Mouse (Mus musculus) hematopoietic stem cell, adult 5-6 weeks (primary cell): ENCODE results near the gene Krt88. TPM values are rescaled to one million over a fixed set of nuclear protein-coding genes. Genes with fewer than 3 reads are reported as not detected.
A peak's percentile ranks its signal among the peaks of the same experiment; 100 is the strongest.

ENCODE experiments used
- ATAC-seq, 2 experiments: fragments of 125-278 bp in 1 of 2; replicated peaks in 1 of 2; 2 replicates each; pipeline ENCODE4 v1.8.0; 2016 to 2017; ENCODE audit warnings: inconsistent platforms in 2 of 2, mild to moderate bottlenecking in 2 of 2, moderate number of reproducible peaks in 2 of 2, low read depth in 1 of 2, moderate TSS enrichment in 1 of 2; ENCODE audit not compliant: low FRiP score in 2 of 2, poor library complexity in 2 of 2, severe bottlenecking in 2 of 2, insufficient read depth in 1 of 2, low TSS enrichment in 1 of 2
- total RNA-seq: library from RNA; stranded (forward); fragments of 172-1452, 232-1000 nt; gene quantifications from 2 replicates; pipeline ENCODE4 v1.2.3, GENCODE M21; 2017

The Krt88 gene
- total RNA-seq = not detected in 2 replicates

DNA sequence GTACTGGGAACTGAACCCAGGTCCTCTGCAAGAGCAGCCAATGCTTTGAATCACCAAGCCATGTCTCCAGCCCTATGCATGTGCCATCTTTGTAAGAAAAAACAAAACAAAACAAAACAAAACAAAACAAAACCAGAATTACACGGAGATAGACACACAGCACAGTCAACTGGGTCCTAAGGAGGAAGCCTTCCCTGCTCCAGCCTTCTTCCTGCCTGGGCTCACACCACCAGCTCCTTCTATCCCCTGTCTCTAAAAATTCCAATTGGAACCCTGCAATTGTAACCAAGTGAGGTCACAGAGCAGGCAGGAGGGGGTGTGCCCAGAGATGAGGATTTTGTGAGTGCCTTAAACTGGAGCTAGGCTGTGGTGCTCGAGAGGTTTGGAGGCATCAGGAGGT is at the start of gene Krt88:
Gene Krt88, plus strand, starts transcription at position 301 of the 400 bp plus-strand sequence.
- ATAC-seq = no peak

DNA sequence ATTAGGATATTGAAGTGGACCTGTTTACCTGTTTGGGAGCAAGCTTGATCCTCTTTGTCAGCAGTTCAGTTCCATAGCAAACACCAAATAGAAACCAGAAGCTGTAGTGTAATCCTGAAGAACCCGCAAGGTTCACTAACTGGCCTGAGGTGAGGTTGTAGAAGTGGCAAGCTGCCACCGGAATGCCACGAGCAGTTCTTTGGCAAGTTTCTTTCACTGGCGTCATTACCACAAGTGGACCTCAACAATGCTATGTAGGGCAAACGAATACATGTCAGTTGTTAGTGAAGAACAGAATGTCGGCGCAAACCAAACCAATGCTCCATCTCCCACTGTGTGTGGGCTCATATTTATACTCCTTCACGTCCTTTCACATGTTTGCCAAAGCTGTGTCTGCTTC is 49.3 kb upstream of the Krt88 start:
- peak in 1 of 2 experiments; percentile 10; a peak in 1 of 4 replicates for ATAC-seq

DNA sequence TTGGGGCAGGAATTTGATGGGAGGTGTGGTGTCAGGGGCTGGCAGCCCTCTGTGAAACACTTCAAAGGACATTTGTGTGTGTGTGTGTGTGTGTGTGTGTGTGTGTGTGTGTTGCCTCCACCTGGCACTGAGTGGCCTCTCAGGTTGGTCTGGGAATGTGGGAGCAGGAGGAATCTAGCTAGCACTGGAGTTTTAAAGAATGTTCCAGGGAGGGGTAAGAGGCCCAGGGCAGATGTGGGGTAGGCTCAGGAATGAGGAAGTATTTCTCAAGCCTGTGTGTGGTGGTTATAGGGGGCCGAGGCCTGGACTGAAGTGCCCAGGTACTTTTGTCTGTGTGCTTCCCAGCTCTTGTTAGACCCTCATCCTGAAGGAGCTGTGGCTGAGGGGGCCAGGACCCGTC is 36.8 kb upstream of the Krt88 start, which contains the start of gene Krt7:
Gene Krt7, plus strand, starts transcription at position 269 of the 400 bp plus-strand sequence.
- peak; percentile 74 to 80 for ATAC-seq

DNA sequence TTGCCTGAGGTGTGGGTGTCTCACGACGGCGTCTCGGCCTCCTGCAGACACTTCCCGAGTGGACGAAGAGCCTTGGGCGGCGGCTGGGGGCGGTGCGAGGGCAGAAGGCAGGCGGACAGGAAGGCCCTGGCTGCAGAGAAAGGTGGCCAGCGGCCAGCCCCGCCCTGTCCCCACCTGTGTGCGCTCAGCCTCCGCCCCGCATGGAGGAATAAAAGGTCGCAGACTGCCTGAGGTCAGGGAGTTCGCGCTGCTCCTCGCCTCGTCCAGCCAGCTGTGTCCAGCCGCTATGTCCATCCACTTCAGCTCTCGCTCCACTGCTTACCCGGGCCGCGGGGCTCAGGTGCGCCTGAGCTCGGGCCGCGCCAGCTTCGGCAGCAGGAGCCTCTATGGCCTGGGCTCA is 35.4 kb upstream of the Krt88 start:
- ATAC-seq = no peak

DNA sequence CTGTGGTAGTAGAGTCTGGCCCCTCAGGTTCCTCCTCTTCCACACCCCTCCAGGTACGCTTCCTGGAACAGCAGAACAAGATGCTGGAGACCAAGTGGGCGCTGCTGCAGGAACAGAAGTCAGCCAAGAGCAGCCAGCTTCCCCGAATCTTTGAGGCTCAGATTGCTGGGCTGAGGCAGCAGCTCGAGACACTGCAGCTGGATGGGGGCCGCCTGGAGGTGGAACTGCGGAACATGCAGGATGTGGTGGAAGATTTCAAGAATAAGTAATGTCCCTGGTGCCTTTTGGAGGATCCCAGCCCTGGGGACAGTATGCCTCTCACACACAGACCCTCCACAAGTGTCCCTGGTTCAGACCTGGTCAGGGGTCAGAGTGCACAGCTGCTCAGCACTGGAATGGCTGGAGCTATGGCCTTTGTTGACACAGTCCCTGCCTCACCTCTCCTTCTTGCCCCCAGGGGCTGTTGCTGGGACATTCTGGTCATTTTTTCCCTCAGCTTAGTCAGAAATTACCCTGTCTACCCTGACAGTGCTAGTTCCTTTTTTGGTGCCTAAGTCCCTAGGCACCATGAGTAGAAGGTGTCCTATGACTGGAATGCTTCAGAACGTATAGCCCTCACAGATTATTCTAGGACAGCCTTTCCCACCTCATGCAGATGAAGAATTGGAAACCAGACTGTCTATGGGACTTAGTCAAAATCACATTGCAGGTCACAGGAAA is 33.5 kb upstream of the Krt88 start:
- ATAC-seq = no peak

DNA sequence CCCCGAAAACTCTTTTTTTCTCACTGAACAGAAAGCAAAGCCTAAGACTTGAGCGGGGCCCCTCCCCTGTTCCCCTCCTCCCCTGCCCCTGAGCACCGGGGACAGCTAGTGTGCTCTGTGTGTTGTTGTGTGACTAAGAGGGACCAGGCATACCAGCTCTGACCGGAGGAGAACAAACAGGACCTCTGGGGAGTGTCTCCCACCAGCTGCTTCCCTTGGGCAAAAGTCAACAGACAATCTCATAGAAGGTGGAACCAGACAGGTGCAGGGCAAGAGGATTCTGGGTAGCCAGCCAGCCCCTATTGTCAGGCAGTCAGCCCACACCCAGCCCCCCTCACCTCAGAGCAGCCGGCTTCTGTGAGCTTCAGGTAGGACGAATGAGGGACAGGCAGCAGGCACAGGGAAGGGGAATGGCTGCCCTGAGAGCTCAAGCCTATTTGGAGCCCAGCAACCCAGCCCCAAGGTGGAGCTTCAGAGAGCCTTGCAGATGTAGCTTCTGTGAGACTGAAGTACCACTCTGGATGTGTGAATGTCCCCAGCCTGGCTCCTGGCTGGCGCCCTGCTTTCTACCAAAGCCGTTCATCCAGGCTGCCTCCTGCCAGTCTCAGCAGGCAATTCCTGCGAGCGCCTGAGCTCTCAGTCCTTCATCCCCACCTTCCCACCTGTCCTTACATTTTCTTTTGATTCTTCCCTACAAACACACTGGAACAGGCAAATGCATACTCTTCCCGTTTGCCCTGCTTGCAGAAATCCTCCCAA is 32.6 kb upstream of the Krt88 start:
- no peak for ATAC-seq

DNA sequence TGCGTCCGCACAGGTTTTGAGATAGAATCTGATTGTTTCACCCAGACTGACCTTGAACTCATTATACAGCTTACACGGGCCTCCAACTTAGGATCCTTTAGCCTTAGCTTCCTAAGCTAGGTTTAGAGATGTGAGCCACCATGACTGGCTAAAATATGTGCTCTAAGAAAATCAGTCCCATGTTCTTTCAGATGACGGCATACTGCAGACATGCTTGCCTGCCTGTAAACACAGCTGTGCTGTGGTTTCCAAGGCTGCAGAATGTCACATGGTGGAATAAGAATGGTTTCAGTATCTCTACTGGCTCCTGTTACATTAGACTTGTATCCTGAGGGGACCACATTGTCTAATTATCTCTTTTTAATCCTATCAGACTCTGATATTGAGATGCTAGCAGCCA is 28.6 kb upstream of the Krt88 start:
- ATAC-seq = no peak

DNA sequence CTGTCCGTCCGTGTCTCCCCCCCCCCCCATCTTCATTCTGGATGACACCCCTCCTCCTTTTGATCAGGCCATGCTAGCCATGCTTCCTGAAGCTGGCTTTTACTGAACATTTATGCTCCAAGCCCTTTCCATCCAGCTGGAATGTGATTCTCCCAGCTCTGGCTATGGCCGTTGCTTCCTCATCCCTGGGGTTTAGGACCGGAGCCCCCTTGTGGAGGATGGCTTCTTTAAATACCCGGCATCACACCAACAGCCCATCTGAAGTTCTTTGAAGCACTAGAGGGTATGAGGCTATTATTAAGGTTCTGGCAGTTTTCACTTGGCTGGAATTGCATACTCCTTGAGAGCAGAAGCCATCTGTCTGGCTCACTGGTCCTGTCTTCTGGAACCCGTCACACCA is 26.6 kb upstream of the Krt88 start:
- no peak for ATAC-seq

DNA sequence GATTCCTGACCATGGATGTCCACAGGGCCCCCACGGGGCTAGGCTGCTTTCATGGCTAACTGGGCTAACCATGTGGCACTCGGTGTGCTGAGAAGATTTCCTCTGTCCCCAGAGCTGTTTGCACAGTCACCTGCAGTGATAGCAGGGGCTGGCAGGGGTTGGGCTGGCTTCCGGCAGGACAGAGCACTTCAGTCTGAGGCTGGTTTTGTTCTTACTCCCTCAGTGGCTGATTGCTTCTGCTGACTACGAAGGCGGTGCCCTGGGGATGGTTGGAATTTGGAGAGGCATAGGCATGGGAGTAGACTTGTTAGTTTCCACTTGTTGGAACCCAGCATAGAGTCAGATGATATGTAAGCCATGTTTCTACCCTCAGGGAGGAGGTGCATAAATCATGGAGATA is 22.6 kb upstream of the Krt88 start:
- ATAC-seq = no peak

DNA sequence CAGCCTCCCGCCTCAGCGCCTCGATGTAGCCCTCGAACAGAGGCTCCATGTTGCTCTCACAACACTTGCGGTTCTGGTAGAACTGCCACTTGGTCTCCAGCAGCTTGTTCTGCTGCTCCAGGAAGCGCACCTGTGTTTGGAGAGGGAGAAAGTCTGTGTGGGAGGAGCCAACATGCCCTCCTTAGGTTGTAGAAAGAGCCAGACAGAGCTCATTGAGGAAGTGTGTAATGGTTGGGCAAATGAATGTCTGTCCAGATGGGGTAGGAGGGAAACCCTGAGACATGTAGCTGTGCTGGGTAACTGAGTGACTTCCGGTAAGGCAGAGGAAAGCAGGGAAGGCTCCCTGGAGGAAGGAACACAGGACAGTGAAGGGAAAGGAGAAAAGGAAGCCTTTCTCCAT is 10.9 kb upstream of the Krt88 start:
- ATAC-seq = 0 out of 4 replicates have a peak, but pooled peaks of 1 of the 2 experiments have one; percentile 22

DNA sequence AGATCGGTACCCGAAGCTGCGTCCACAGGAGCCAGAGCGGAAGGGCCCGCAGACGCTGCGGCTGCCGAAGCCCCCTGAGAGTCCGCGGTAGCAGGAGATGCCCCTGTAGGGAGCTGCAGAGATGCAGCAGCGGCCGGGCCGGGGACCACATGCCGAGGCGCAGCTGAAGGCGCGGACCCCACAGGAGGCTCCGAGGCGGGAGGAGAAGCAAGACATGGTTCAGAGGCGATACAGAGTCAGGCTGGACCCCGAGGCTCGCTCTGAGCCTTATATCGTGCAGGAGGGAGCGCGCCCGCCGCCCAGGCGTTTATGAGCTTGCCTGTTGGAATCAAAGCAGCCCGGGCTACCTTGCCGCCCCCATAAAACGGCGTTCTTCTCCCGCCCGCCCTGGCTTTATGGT is 9.0 kb upstream of the Krt88 start, which contains the start of gene Krt87:
Gene Krt87, minus strand, starts transcription at position 250 of the 400 bp plus-strand sequence.
- no peak for ATAC-seq

DNA sequence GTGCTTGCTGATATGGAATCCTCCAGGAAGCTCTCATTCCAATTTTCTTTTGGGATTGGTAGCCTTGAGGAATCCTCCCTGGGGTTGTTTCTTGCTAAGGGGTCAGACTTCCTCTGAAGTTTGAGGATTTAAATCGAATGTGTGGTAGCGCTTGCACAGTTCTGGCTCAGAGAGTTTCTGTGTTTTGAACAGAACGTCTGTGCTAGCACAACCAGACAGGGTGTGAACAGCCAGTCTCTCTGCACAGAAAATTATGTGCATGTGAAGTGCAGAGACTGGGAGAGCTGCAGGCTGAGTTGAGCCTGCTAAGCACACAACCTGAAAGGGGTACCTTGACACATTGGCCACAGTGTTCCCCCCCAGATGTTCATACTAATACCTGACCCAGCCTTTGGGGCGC is 6.7 kb upstream of the Krt88 start:
- no peak for ATAC-seq

DNA sequence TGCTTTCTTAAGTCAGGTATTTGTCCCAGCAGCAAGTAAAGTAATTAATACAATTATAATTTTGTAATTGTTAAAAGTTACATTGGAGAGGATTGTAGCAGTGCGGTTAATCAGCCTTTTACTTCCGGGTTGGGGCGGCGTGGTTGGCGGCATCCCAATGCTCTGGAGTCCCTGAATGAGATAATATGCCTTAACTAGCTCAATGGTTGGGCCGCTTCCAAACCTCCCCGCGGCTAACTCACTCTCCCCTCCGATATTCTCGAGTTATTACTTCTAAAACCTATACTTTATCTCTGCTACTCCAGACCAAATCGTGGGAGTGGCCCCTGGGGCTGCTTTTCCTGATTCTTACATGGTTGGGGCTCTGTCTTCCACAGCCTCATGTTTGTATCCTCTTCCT is 972 bp upstream of the Krt88 start:
- no peak for ATAC-seq

DNA sequence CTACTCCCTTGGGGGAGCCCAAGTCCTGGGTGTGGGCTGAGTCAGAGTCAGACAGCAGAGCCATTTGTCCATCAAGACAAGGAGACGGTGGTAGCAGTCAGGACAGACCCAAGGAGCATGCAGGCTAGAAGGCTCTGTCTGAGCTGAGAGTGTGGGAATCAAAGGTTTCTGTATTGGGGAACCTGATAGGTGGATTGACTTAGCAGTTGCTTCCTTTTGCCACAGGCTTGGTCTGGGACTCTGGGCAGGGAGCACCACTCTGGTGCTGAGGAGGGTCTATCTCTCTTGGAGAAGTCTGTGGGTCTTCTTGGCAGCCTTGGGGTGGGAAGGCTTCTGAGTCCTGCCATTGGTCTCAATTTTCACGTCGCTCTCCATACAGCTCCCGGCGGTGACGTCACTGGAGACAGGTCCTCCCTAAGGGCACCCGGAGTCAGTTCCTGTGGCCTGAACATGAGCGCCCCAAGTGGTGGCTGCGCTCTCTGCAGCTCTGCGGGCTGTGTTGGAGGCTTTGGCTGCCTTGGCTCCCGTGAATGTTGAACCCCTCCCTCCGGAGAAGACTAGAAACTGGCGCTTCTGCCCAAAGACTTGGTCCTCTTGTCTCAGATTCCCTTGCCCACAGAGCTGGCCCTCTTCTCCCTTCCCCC is 5.7 kb downstream of the Krt88 start:
- peak; percentile 85 to 92 for ATAC-seq

DNA sequence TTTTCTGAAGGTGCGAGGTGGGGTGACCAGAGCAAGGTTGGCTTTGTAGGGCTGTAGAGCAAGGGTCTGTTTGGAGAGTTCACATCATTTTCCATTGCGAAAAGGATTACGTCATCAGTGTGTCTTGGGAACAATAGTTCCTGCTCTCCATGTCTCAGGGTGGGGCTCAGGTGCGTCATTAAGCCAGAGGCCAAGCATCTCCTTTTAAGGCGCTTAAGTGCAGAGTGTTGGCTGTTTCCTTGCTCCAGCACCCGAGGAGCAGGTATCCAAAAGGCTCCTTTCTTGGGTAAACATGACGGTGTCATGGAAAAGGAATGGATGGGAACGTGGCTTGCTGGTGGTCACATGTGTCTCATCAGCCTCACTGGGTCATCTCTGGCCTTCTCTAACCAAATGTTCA is 7.2 kb downstream of the Krt88 start:
- no peak for ATAC-seq

DNA sequence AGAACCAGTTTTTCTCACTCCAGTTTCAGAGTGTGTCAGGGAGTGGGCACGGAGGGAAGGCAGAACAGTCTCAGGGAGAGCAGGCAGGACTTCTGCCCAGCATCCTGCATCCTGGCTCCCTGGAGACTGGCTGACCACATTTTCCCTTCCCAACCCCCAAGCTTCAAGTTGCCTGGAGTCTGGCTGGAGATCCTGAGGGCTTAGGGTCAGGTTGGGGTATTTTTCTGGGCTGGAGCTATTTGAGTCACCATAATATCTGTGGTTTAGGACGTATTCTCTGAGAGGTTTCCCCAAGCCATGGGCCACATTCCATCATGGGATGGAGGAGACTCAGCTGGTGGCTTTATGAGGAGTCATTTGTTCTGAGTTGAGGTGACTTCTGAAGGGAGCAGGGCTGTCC is 7.7 kb downstream of the Krt88 start:
- ATAC-seq = no peak

DNA sequence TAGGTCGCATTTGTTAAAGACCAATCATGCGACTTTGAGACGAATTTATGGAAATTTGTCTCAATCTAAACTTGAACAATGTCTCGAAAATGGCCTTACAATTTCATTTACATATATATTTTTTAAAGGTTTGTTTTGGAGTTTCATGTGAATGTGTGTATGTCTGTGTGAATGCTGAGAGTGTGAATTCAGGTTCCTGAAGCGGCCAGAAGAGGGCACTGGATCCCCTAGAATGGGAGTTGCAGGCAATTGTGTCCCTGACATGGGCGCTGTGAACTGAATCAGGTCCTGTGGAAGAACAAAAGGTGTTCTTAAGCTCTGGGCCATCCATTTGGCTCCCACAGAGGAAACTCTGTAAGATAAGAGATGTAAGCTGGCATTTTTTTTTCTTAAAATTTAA is 8.3 kb downstream of the Krt88 start:
- no peak for ATAC-seq

DNA sequence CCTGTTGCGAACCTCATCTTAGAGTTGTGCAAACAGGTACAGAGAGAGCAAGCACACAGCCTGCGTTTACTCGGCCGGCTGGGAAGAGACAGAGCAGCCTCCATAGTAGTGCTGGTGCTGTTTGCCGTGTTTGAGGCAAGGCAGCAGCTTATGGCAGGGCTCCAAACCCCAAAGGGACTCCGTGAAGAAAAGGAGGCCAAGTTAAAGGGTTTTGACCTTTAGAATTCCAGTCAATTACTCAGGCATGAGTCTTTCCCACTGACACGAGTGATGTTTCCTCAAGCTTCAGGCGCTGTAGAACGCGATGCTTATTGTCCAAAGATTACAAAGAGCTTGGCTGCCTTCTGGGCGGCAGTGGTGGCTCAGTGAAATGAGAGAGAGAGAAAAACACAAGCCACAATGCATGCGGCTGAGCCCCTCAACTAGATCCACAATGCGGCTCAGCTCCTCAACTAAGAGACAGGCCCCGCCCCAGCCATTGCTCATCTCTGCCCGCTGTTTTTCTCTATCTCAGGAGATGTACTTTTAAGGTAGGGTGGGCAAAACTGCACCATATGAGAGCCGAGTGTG is 10.9 kb downstream of the Krt88 start:
- ATAC-seq = no peak
